Mouse (Mus musculus) stomach, embryonic 15.5 days (tissue): ENCODE data around the gene 9430097D07Rik. TPM values are rescaled to one million over a fixed set of nuclear protein-coding genes. Genes with fewer than 3 reads are reported as not detected.

ENCODE experiments used
- ATAC-seq: fragments of 200-750 bp; cut with Nextera tagmentation; 2 replicates; pipeline ENCODE4 v1.8.0; 2017; ENCODE audit warnings: low read depth, moderate number of reproducible peaks, moderate TSS enrichment; ENCODE audit not compliant: insufficient read depth, low FRiP score
- H3K27ac ChIP-seq: fragments of 300-500 bp; sonication (generic); 2 replicates; pipeline ENCODE4 v1.5.1; 2015; ENCODE audit warnings: mild to moderate bottlenecking, inconsistent platforms
- H3K27me3 ChIP-seq: fragments of 300-500 bp; sonication (generic); replicated peaks from 2 replicates; pipeline ENCODE4 v1.6.1; 2015; ENCODE audit warnings: inconsistent platforms
- H3K36me3 ChIP-seq: fragments of 300-500 bp; sonication (generic); 2 replicates; pipeline ENCODE4 v1.6.1; 2015; ENCODE audit warnings: inconsistent platforms
- H3K4me1 ChIP-seq: fragments of 300-500 bp; sonication (generic); 2 replicates; pipeline ENCODE4 v1.6.1; 2015; ENCODE audit warnings: inconsistent platforms
- H3K4me2 ChIP-seq: fragments of 300-500 bp; sonication (generic); 2 replicates; pipeline ENCODE4 v1.6.1; 2015; ENCODE audit warnings: mild to moderate bottlenecking, inconsistent platforms
- H3K4me3 ChIP-seq: fragments of 300-500 bp; sonication (generic); replicated peaks from 2 replicates; pipeline ENCODE4 v1.5.1; 2015; ENCODE audit warnings: inconsistent platforms
- H3K9ac ChIP-seq: fragments of 300-500 bp; sonication (generic); 2 replicates; pipeline ENCODE4 v1.6.1; 2015; ENCODE audit warnings: inconsistent platforms
- H3K9me3 ChIP-seq: fragments of 300-500 bp; sonication (generic); 2 replicates; pipeline ENCODE4 v1.6.1; 2016; ENCODE audit warnings: inconsistent platforms
- WGBS: fragments of 180-500 bp; shearing (Covaris S2); methylation state at CpG from one replicate; pipeline ENCODE4 v1.1.7; 2015; 5-methylcytosine and 5-hydroxymethylcytosine counted together
- polyA plus RNA-seq: library from polyadenylated mRNA; unstranded; fragments of >200 nt; fragmentation: Nextera tagmentation; extraction: Ambion mirVana; gene quantifications from 2 replicates; pipeline ENCODE4 v1.2.1, GENCODE M21; 2015

9430097D07Rik gene
- polyA plus RNA-seq, 1 experiment from 2014 or later, result 0.12 TPM

DNA sequence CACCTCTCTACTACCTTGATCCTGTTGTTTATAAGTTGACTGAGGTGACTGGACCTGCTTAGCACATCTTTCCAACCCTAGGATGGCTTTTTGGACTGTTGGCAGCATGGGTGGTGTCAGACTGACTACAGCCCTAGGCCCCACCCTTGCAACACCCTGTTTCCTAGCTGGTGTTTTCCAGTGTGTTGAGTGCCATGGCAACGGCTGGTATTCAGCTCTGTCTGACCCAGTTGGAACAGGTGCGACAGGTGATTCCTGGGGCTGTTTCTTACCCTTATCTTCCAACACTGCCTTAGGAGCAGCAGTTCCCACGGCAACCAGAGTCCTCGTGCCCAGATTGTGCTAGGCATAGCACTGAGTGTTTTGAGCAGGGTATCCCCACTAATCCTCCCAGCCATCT lies 37.0 kb downstream of the 9430097D07Rik start:
- peak overlapping the region; percentile 85 for H3K4me2 ChIP-seq
- H3K4me3 ChIP-seq, result peak overlapping the region; percentile 80; the same call in 1 of the 2 replicates
- H3K9ac ChIP-seq, result no peak overlapping the region
- H3K27me3 ChIP-seq, result no peaks in the 10 kb centered on the region
- WGBS, result 47% methylated on average over 4 of the region's 4 CpGs
- no peak for ATAC-seq
- H3K27ac ChIP-seq, result 0 out of 2 replicates have a peak overlapping the region, but pooled peaks have one; percentile 44
- no peaks in the 10 kb centered on the region for H3K9me3 ChIP-seq
- H3K36me3 ChIP-seq, result no peaks in the 10 kb centered on the region
- peaks cover 62% of the 10 kb centered on the region for H3K4me1 ChIP-seq

DNA sequence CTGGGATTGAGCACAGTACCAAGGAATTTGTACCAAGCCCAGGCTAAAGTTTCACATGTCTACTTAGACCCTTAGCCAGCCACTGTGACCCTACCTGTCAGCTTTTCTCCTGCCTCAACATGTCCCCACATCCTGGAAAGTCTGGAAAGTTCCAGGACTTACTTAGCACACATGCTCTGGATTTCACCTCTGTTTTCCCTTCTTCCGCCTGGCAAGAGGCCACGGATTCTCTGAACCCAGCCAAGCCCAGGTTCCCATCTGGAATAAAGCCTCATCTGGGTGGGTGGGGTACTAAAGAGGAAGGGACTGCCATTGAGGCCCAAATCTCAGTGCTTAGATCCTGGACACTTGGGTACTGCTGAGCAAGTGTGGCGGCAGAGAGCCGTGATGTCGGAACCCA lies 37.5 kb downstream of the 9430097D07Rik start:
- Histone ChIP-seq H3K9ac (no peak overlapping the region), H3K9me3 (no peaks in the 10 kb centered on the region), H3K4me1 (peaks cover 58% of the 10 kb centered on the region), H3K27me3 (no peaks in the 10 kb centered on the region), H3K27ac (peak overlapping the region; percentile 99), H3K36me3 (no peaks in the 10 kb centered on the region), H3K4me3 (peak overlapping the region; percentile 80), H3K4me2 (peak overlapping the region; percentile 85)
- WGBS, result 61% methylated on average over 5 of the region's 5 CpGs
- ATAC-seq, result no peak

DNA sequence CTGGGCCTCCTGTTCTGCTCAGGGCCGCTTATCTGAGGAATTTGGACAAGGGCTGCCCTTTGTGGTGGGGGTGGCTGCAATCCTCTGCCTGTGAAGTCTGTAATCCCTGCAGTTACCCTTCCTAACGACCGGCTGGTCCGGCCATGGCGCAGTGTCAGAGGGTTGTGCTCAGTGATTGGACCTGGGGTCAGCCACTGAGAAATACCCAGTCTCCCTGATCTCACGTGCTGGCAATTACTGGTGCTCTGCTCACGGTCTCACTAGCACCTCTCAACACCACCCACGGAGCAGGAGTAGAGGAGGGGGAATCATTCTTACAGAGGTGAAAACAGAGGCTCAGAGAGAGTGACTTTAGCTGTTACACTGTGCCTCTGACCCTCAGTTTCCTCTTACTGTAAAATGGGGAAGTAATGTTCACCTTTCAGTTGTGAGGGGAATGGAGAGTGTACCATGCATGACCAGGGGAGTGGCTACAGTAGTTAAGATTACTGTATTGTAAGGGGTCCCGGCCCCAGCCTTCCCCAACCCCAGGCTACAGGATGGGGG lies 38.1 kb downstream of the 9430097D07Rik start:
- Histone ChIP-seq H3K4me2 (peak overlapping the region; percentile 85), H3K27me3 (no peaks in the 10 kb centered on the region), H3K9ac (peak overlapping the region; percentile 85), H3K36me3 (no peaks in the 10 kb centered on the region), H3K27ac (peak overlapping the region; percentile 99), H3K4me3 (peak overlapping the region; percentile 80), H3K9me3 (no peaks in the 10 kb centered on the region), H3K4me1 (peaks cover 54% of the 10 kb centered on the region)
- ATAC-seq, result no peak
- 12% methylated on average over 9 of the region's 9 CpGs for WGBS

DNA sequence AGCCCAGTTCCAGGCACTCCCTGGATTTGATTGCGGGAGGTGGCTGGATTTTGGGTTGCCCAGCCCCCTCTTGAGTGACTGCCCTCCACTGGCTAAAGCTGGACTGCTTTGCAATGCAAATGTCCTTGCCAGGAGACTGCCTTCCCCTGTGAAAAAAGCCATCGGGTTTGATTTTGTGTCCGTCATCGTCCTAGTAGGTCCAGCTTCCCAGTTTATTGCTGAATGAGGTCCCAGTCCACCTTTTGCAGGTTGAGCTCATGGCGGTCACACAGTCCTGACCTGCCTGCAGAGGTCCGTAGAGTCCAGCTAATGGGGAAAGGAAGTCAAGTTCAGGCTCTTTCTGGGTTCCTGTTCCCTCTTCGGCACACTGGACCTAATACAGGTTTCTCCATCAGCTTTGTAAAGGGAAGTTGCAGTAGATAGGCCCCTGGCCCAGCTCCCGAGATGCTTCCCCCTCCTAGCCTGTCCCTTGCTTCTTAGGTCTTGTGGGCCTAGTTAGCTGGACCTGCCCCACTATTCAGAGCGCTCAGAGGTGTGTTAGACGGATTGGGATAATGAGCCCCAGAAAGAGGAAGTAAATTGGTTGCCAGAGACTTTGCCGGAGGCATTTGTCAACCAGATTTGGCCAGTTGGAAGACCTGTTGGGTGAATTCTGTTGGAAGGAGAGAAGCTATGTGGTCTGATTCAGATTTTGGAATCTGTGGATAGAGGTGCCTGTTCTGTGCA lies 38.7 kb downstream of the 9430097D07Rik start:
- peaks cover 50% of the 10 kb centered on the region for H3K4me1 ChIP-seq

DNA sequence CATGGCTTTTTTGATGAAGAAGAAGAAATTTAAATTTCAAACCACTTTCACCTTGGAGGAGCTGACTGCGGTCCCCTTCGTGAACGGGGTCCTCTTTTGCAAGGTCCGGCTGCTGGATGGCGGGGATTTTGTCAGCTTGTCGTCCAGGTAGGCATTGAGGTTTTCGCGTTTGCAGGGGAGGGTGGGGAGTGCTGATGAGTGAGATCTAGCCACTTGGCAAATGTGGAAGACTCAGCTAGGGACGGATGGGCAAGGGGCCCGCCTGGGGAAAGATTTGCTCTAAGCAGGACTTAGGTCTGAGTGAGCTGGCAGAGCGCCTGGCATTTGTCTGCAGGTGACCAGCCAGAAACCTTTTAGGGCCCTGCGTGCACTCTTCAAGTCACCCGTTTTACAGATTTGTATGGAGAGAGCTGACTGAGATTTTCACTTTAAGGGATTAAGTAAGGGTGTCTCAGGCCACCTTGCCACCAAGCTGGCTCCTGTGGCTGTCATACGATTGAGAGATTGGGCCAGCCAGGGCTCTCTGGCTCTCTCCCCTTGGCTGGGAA lies 39.3 kb downstream of the 9430097D07Rik start:
- H3K9me3 ChIP-seq, result no peaks in the 10 kb centered on the region
- no peaks in the 10 kb centered on the region for H3K36me3 ChIP-seq
- peak overlapping the region; percentile 80 for H3K4me3 ChIP-seq
- H3K9ac ChIP-seq, result peak overlapping the region; percentile 85
- H3K27ac ChIP-seq, result peak overlapping the region; percentile 99
- WGBS, result 3% methylated on average over 14 of the region's 14 CpGs
- H3K4me2 ChIP-seq, result peak overlapping the region; percentile 85
- H3K27me3 ChIP-seq, result no peaks in the 10 kb centered on the region
- no peak for ATAC-seq
- H3K4me1 ChIP-seq, result peaks cover 50% of the 10 kb centered on the region

More for the DNA sequence above, 38.7 kb downstream of the 9430097D07Rik start:
- Histone ChIP-seq H3K27ac (peak overlapping the region; percentile 99), H3K36me3 (no peaks in the 10 kb centered on the region), H3K27me3 (no peaks in the 10 kb centered on the region), H3K9me3 (no peaks in the 10 kb centered on the region), H3K4me3 (peak overlapping the region; percentile 80), H3K4me2 (peak overlapping the region; percentile 85), H3K9ac (peak overlapping the region; percentile 85)
- 8% methylated on average over 11 of the region's 11 CpGs for WGBS
- ATAC-seq, result no peak

DNA sequence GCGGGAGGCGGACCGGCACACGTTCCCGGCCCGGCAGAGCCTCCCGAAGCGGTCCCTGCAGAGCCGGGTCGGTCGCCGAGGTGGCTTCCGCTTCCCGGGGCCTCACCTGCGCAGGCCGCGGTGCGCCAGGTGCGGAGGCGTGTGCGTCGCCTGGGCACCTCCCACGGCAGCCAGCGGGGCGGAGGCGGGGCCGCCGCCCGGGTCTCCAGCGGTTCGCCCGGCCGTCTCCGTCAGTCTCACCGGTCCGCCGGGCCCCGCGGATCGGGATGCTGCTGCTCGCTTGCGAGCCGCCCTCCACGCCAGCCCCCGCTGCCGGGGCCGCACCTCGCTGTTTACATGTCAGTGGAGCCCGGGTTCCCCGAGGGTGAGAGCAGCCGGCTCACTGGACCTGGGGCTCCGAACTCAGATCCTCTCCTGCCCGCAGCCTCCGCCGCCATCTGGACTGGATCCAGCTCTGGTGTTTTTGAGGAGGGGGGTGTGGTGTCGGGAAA lies 39.9 kb downstream of the 9430097D07Rik start:
- Histone ChIP-seq H3K27me3 (no peaks in the 10 kb centered on the region), H3K36me3 (no peaks in the 10 kb centered on the region), H3K4me2 (peak overlapping the region; percentile 85), H3K4me1 (peaks cover 50% of the 10 kb centered on the region), H3K9ac (peak overlapping the region; percentile 85), H3K27ac (peak overlapping the region; percentile 99), H3K9me3 (no peaks in the 10 kb centered on the region), H3K4me3 (peak overlapping the region; percentile 80)
- ATAC-seq, result peak; percentile 58
- under 1% methylated on average over 51 of the region's 56 CpGs for WGBS

DNA sequence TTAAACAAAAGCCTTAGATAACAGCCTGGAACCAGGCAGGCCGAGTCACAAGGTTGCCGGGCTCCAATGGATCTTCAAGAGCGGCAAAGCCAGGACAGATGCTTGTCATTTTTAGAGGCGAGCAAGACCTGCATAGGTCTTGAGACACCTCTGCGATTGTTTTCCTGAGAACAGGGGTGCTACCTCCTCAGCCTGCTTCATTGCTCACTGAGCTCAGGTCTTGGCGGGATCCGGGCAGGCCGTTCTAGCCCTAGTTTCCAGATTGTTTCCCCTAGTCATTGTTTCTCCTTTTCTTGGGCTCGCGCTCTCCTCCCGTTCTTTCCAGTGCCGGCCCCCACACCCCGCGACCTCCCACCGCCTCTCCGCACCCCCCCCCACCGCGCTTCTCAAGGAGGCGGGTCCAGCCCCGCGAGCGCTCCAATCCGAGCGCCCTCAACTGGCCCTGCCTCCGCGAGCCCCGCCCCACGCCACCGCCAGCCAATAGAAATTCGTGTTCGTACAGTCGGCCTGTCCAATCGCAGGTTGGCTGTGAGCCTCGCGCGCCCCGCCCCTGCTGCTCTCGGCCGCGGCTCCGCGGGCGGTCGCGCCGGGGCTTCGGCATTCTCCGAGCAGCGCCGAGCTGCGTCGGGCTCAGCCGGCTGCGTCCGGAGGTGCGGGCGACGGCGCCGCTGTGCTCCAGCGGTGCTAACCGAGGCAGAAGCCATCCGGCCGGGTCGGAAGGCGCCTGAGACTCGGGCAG lies 40.6 kb downstream of the 9430097D07Rik start, which contains the start of gene Fam102a:
Gene Fam102a (plus strand): TSS at position 600 of the 739 bp plus-strand sequence.
- WGBS, result under 1% methylated on average over 66 of the region's 67 CpGs
- ATAC-seq, result peak; percentile 93
- H3K9me3 ChIP-seq, result no peaks in the 10 kb centered on the region
- no peaks in the 10 kb centered on the region for H3K27me3 ChIP-seq
- H3K4me2 ChIP-seq, result peak within 1 kb of the TSS; percentile 85
- peaks cover 46% of the 10 kb centered on the region for H3K4me1 ChIP-seq
- H3K9ac ChIP-seq, result peak within 1 kb of the TSS; percentile 85
- peak within 1 kb of the TSS; percentile 80 for H3K4me3 ChIP-seq
- no peaks in the 10 kb centered on the region for H3K36me3 ChIP-seq
- H3K27ac ChIP-seq, result peak within 1 kb of the TSS; percentile 99

DNA sequence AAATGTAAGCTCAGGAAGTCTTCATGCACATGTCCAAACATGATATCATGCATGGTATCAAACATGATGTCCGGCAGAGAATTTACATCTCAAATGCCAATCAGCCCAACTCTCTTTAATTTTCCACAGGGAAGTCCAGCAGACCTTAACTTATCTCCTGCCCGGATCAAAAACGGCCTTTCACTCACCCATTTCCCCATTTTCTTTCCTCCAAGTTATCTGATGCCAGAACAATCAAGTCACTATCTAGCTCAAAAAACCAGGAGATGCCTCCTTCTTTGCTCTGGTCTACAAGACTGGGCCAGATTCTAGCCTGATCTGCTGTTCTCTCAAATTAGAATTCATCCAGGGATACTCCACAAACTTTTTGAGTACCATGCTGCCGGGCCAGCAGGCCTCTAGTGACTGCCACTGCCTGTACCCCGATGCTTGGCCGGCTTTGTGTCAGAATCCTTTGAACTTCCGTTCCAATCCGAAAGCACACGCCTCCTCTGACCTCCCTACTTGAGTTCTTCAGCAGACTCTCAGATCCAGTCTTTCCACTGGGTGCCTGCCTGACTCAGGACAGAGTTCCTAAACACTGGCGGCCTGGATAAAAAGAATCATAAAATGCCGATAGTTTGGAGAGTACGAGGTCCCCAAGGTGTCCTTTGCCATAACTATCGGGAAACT lies 41.3 kb downstream of the 9430097D07Rik start:
- no peaks in the 10 kb centered on the region for H3K27me3 ChIP-seq
- peak overlapping the region; percentile 78 for H3K4me2 ChIP-seq
- 12% methylated on average over 13 of the region's 13 CpGs for WGBS
- H3K36me3 ChIP-seq, result no peaks in the 10 kb centered on the region
- peaks cover 39% of the 10 kb centered on the region for H3K4me1 ChIP-seq
- H3K9me3 ChIP-seq, result no peaks in the 10 kb centered on the region
- H3K4me3 ChIP-seq, result peak overlapping the region; percentile 80
- ATAC-seq, result 0 out of 2 replicates have a peak, but pooled peaks have one; percentile 8
- peak overlapping the region; percentile 42 for H3K9ac ChIP-seq
- H3K27ac ChIP-seq, result peak overlapping the region; percentile 98

DNA sequence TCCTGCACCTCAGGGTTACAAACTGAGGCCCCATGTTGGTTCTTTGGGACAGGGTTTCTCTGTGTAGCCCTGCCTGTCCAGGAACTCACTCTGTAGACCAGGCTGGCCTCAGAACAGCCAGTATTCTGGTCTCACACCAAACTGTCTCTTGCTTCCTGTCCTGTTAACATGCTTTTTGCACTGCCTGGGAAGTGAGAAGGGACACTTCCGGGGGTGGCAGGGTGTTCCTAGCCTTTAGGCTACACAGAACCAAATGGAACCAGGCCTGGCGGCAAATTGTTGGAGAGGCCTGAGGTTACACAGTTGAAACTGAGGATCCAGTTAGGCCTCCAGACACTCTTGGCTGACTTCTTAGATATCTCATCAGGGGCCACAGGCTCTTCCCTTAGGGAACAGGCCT lies 42.3 kb downstream of the 9430097D07Rik start:
- ATAC-seq, result no peak
- Histone ChIP-seq H3K4me3 (no peak overlapping the region), H3K9ac (no peak overlapping the region), H3K27me3 (no peaks in the 10 kb centered on the region), H3K4me1 (peaks cover 29% of the 10 kb centered on the region), H3K9me3 (no peaks in the 10 kb centered on the region), H3K27ac (no peak overlapping the region), H3K36me3 (no peaks in the 10 kb centered on the region), H3K4me2 (no peak overlapping the region)
- 88% methylated on average over 2 of the region's 2 CpGs for WGBS

DNA sequence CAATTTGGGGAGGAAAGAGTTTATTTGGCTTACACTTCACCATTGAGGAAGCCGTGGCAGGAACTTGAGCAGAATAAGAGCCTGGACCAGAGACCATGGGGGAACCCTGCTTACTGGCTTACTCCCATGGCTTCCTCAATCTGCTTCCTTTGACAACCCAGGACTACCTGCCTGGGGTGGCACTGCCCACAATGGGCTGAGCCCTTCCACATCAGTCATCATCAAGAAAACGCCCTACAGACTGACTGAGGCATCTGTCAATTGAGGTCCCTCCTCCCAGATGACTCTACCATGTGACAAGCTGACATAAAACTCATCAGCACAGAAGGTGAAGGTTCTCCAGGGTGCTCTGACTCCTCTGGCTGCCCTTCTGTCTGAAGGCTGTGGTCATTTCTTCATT lies 45.0 kb downstream of the 9430097D07Rik start:
- no peaks in the 10 kb centered on the region for H3K36me3 ChIP-seq
- H3K4me3 ChIP-seq, result no peak overlapping the region
- H3K4me2 ChIP-seq, result no peak overlapping the region
- H3K27me3 ChIP-seq, result no peaks in the 10 kb centered on the region
- WGBS, result 62% methylated on average over 2 of the region's 2 CpGs
- peaks cover 7% of the 10 kb centered on the region for H3K4me1 ChIP-seq
- H3K9ac ChIP-seq, result no peak overlapping the region
- ATAC-seq, result no peak
- H3K27ac ChIP-seq, result no peak overlapping the region
- no peaks in the 10 kb centered on the region for H3K9me3 ChIP-seq

DNA sequence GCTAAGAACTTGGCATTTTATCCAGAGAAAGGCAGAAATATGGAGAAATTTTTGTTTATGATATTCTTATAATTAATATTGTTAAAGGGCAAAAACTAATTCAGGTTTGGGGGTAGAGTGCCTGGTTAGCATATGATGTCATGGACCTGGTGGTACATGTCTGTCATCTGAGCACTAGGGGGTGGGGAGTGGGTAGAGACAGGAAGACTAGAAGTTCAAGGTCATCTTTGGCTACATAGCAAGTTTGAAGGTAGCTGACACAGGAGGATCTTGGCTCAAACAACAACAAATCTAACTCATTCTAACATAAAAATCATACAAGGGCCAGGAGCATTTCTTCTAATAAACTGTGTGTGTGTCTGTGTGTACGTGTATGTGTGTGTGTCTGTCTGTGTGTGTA lies 47.2 kb downstream of the 9430097D07Rik start:
- Histone ChIP-seq H3K27me3 (no peaks in the 10 kb centered on the region), H3K4me1 (no peaks in the 10 kb centered on the region), H3K9me3 (no peaks in the 10 kb centered on the region), H3K4me3 (no peak overlapping the region), H3K4me2 (no peak overlapping the region), H3K9ac (no peak overlapping the region), H3K27ac (no peak overlapping the region), H3K36me3 (no peaks in the 10 kb centered on the region)
- 86% methylated on average over 1 of the region's 1 CpGs for WGBS
- no peak for ATAC-seq
